Mouse (Mus musculus) spleen, adult 2 months (tissue): ENCODE measurements around the gene Madd. TPM values are rescaled to one million over a fixed set of nuclear protein-coding genes. Genes with fewer than 3 reads are reported as not detected.

ENCODE experiments used
- DNase-seq, 2 experiments: peaks; one replicate each; pipeline versions ENCODE4 v3.0.0 to v3.0.0-alpha.2; 2012 to 2021; ENCODE audit warnings: low spot score in 2 of 2, low read depth in 1 of 2
- H3K27ac ChIP-seq: fragments of 200-500 bp; 2 replicates; pipeline ENCODE4 v1.5.1; 2012; ENCODE audit warnings: low read length, inconsistent platforms; ENCODE audit not compliant: insufficient read depth
- H3K27me3 ChIP-seq: fragments of 200-500 bp; 2 replicates; pipeline ENCODE4 v1.6.1; 2012; ENCODE audit warnings: mild to moderate bottlenecking, moderate library complexity, low read length, inconsistent platforms; ENCODE audit not compliant: control insufficient read depth, insufficient read depth
- H3K36me3 ChIP-seq: fragments of 200-500 bp; 2 replicates; pipeline ENCODE4 v1.6.1; 2012; ENCODE audit warnings: mild to moderate bottlenecking, low read length, inconsistent platforms; ENCODE audit not compliant: control insufficient read depth, insufficient read depth
- H3K4me1 ChIP-seq: fragments of 200-500 bp; 2 replicates; pipeline ENCODE4 v1.6.1; 2011; ENCODE audit warnings: inconsistent platforms; ENCODE audit not compliant: control insufficient read depth, insufficient read depth, insufficient read length
- H3K4me3 ChIP-seq: fragments of 200-500 bp; 2 replicates; pipeline ENCODE4 v1.5.1; 2011; ENCODE audit warnings: mild to moderate bottlenecking, inconsistent platforms; ENCODE audit not compliant: insufficient read depth, insufficient read length; ENCODE audit errors: extremely low read depth
- CTCF ChIP-seq: fragments of 200-500 bp; IDR thresholded peaks from 2 replicates; pipeline ENCODE4 v1.5.1; 2011; ENCODE audit warnings: mild to moderate bottlenecking, inconsistent platforms; ENCODE audit not compliant: insufficient read depth, insufficient read length, insufficient replicate concordance; ENCODE audit errors: extremely low read depth
- POLR2A ChIP-seq: fragments of 200-500 bp; IDR thresholded peaks from 2 replicates; pipeline ENCODE4 v1.6.1; 2011; ENCODE audit warnings: low read depth, low read length, inconsistent platforms
- WGBS: fragments of 180-500 bp; shearing (Covaris S2); methylation state at CpG from one replicate; pipeline ENCODE4 v1.1.7; 2018; 5-methylcytosine and 5-hydroxymethylcytosine counted together
- polyA plus RNA-seq: library from polyadenylated mRNA; depleted of rRNA; stranded (reverse); fragments of >200 nt; gene quantifications from 2 replicates; pipeline ENCODE4 v1.2.3, GENCODE M21; 2012; rRNA removed

Madd gene
- polyA plus RNA-seq, 1 experiment = 37.3 TPM

- WGBS = 19% methylated on average over 9 of the region's 9 CpGs
- H3K36me3 ChIP-seq = no peaks in the 10 kb centered on the region
Measured at GRCm38 (mm10) chr2:91087453-91087852, 96.2 kb downstream of the Madd start.

More at GRCm38 (mm10) chr2:91087453-91087852, 96.2 kb downstream of the Madd start:
- H3K27me3 ChIP-seq = no peaks in the 10 kb centered on the region
- no peak overlapping the region for H3K4me3 ChIP-seq
- H3K4me1 ChIP-seq = peaks cover 34% of the 10 kb centered on the region
- TF ChIP-seq POLR2A (no peak), CTCF (no peak)
- peak overlapping the region; percentile 54 for H3K27ac ChIP-seq
- DNase-seq = no peak

Other genes with a start within 250 kb of the Madd start
- gene Celf1, start 243.5 kb downstream of the Madd start, polyA plus RNA-seq = 35.3 TPM in 2 replicates
- 1.3 and 1.6 TPM in 2 replicates for gene Rapsn, start 148.2 kb downstream of the Madd start, polyA plus RNA-seq
- 37.0 and 43.3 TPM in 2 replicates for gene Psmc3, start 129.8 kb downstream of the Madd start, polyA plus RNA-seq
- 31.3 and 35.6 TPM in 2 replicates for gene Slc39a13, start 113.4 kb downstream of the Madd start, polyA plus RNA-seq
- gene Spi1, start 101.4 kb downstream of the Madd start, polyA plus RNA-seq = 199 and 220 TPM in 2 replicates
- gene Mybpc3, start 65.7 kb downstream of the Madd start, polyA plus RNA-seq = 0.31 and 0.50 TPM in 2 replicates
- gene Nr1h3, start 19.0 kb upstream of the Madd start, polyA plus RNA-seq = 74.4 and 90.0 TPM in 2 replicates
- gene Acp2, start 19.0 kb upstream of the Madd start, polyA plus RNA-seq = 21.4 and 24.6 TPM in 2 replicates
- gene Ddb2, start 53.1 kb upstream of the Madd start, polyA plus RNA-seq = 16.2 and 18.3 TPM in 2 replicates
- 2.2 and 3.8 TPM in 2 replicates for gene Pacsin3, start 72.1 kb upstream of the Madd start, polyA plus RNA-seq
- 32.0 and 32.7 TPM in 2 replicates for gene Arfgap2, start 81.1 kb upstream of the Madd start, polyA plus RNA-seq